Mouse (Mus musculus) c-Kit-positive CD71-positive TER-119-negative erythroid progenitor cells, embryonic 14.5 days (primary cell): ENCODE data around the gene Cdhr5.
A peak's percentile ranks its signal among the peaks of the same experiment; 100 is the strongest.

Experiments
- DNase-seq: peaks from one replicate; pipeline ENCODE4 v3.0.0-alpha.2; 2013; ENCODE audit warnings: low read depth

The Cdhr5 gene

GRCm38 (mm10) chr7:141222696-141223215 lies 53.8 kb downstream of the Cdhr5 start:
- no peak for DNase-seq

- no peak for DNase-seq
Observed at GRCm38 (mm10) chr7:141222126-141222467, 54.5 kb downstream of the Cdhr5 start.

GRCm38 (mm10) chr7:141221249-141222125 lies 55.1 kb downstream of the Cdhr5 start:
- DNase-seq, result peak; percentile 99

- DNase-seq, result no peak
Observed at GRCm38 (mm10) chr7:141220377-141220776, 56.2 kb downstream of the Cdhr5 start.

- no peak for DNase-seq
Observed at GRCm38 (mm10) chr7:141219558-141220099, 57.0 kb downstream of the Cdhr5 start.
